Mouse (Mus musculus) ES-E14 (cell line): ENCODE results near the gene Aco2.

Source experiments
- CHD2 ChIP-seq: IDR thresholded peaks from 2 replicates; pipeline ENCODE4 v1.6.1; 2014; ENCODE audit warnings: mild to moderate bottlenecking, low read depth, low read length, inconsistent platforms
- HCFC1 ChIP-seq: IDR thresholded peaks from 2 replicates; pipeline ENCODE4 v1.6.1; 2012; ENCODE audit warnings: low read length, inconsistent platforms, borderline replicate concordance; ENCODE audit not compliant: insufficient read depth
- ZNF384 ChIP-seq: IDR thresholded peaks from 2 replicates; pipeline ENCODE4 v1.6.1; 2012; ENCODE audit warnings: low read depth, low read length, inconsistent platforms

DNA sequence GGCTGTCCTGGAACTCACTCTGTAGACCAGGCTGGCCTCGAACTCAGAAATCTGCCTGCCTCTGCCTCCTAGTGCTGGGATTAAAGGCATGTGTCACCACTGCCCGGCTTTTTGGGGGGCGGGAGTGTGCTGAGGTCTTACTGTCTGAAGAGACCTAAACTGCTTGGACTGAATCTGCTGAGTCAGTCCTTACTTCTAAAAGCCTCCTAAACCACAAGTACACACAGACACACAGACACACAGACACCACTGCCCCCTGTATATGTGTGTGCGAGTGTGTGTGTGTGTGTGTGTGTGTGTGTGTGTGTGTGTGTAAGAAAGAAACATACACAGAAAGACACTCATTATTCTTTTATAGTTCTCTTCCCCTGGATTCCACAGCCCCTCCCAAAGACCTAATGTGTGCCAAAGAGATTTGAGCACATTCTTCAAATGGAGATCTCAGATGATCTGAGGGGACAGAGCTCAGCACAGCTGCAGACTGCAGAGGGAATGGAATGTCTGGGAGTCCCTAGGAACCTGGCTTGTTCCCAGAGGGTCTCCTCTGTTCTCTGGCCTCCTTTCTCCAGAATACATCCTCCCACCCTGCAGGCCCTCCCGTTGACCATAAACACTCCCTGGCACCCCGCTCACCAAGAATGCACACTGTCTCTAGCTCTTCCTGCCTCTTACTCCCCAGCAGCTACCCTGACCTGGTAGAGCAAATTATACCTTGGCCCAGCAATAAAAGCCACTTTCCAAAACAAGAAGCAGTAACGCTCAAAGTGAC is 63.9 kb downstream of the Aco2 start:
- TF ChIP-seq CHD2: no peak
- TF ChIP-seq HCFC1: no peak
- no peak for TF ChIP-seq ZNF384
